Mouse (Mus musculus) megakaryocyte, embryonic 14.5 days (primary cell): ENCODE results near the gene Crygb.

Experiments
- FLI1 ChIP-seq: IDR thresholded peaks from 2 replicates; pipeline ENCODE4 v1.6.1; 2012; ENCODE audit warnings: low read length, inconsistent platforms, mixed read lengths
- GATA1 ChIP-seq: IDR thresholded peaks from 3 replicates; pipeline ENCODE4 v1.6.1; 2012; ENCODE audit warnings: mixed read lengths, low read length, inconsistent platforms, borderline replicate concordance

DNA sequence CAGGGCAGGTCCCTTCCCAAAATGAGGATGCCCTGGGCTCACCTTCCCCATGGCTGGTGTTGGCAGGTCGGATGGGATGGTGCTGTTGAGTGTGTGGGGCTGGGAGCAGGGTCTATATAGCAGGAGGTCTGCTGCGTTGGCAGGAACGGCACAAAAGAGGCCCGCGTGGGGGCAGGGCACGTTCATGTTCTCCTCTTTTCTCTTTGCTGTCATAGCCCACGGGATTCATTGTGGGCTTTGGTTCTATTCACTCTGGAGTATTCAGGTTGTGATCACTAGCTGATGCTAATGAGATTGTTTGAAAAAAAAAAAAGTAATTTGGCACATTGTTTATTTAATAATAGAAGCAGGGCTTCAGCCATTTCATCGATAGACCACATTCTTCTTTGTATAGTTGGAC, 18.7 kb downstream of the Crygb start, which contains the start of gene Crygd:
- no peak for TF ChIP-seq GATA1
- TF ChIP-seq FLI1: no peak
